Comparison of ENCODE assay signal across 8 mouse cellular contexts in the genomic region with DNA sequence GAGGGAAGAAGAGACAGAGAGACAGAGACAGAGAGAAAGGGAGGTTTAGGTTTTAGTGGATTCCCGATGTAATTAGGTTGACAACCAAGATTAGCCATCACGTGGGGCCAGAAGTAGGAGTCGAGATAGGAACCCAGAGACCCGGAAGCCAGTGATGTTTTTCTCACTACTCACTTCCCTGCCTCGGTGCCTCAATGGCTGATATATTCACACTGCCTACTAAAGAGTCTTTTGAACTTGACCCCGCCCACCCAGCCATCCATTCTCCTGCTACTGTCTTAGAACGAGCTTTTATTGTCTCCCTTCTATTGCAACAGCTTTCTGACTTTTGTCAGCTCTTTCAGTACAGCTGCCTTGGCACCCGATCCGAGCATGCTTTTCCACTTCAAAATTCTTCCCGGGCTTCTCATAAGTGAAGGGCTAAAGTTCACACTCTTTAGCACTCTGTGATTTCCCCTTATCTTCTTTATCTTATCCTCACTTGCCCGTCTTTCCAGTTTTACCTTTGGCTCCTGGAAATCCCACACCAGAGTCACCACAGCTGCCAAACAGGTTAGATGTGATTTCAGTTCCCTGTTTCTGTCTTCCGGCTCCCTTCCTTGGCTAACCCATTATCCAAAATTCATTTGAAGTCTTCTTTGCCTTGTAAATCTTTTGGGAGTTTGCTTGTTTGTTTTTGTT. TPM values are rescaled to one million over a fixed set of nuclear protein-coding genes. Genes with fewer than 3 reads are reported as not detected.
DNase-seq lines count a peak whose midpoint lies in the region; ATAC-seq and TF ChIP-seq lines count a peak whose summit lies in the region.

No protein-coding gene starts in this region.

- intact Hi-C loops in heart, postnatal 36 days (cut with DNase I) = no loop called here

- no peaks in the 10 kb centered on the region for H3K9me3 ChIP-seq in heart, embryonic 15.5 days (replicated peaks)
- no peaks in the 10 kb centered on the region for H3K9me3 ChIP-seq in forebrain, embryonic 16.5 days (ENCODE audit: control insufficient read depth, low read length)

- H3K27ac ChIP-seq in heart, embryonic 15.5 days = no peak overlapping the region
- peak overlapping the region; percentile 87 for H3K27ac ChIP-seq in small intestine, adult 2 months (ENCODE audit: insufficient read depth, low read depth, low read length)
- H3K27ac ChIP-seq in cerebellum, adult 2 months (ENCODE audit: insufficient read depth, low read length) = no peak overlapping the region
- no peak overlapping the region for H3K27ac ChIP-seq in forebrain, embryonic 16.5 days (ENCODE audit: low read length)

- peaks cover 10% of the 10 kb centered on the region for H3K4me1 ChIP-seq in heart, embryonic 15.5 days (replicated peaks)
- H3K4me1 ChIP-seq in small intestine, adult 2 months (ENCODE audit: control insufficient read depth, insufficient read depth, insufficient read length, low read length) = peaks cover 22% of the 10 kb centered on the region; the same call in 1 of the 2 replicates
- H3K4me1 ChIP-seq in cerebellum, adult 2 months (ENCODE audit: control insufficient read depth, insufficient read depth, low read length) = no peaks in the 10 kb centered on the region
- no peaks in the 10 kb centered on the region for H3K4me1 ChIP-seq in forebrain, embryonic 16.5 days (replicated peaks; ENCODE audit: control insufficient read depth, insufficient read depth, low read length)

- ATAC-seq in heart, embryonic 15.5 days (replicated peaks; ENCODE audit: insufficient number of reproducible peaks, insufficient read depth, low FRiP score, low read depth) = no peak
- no peak for ATAC-seq in forebrain, embryonic 16.5 days

- WGBS in heart, embryonic 15.5 days = 15% methylated on average over 12 of the region's 12 CpGs
- 11% methylated on average over 12 of the region's 12 CpGs for WGBS in small intestine, adult 2 months
- WGBS in cerebellum, adult 2 months = 39% methylated on average over 12 of the region's 12 CpGs
- 38% methylated on average over 12 of the region's 12 CpGs for WGBS in forebrain, embryonic 16.5 days

- H3K4me2 ChIP-seq in heart, embryonic 15.5 days = peak overlapping the region; percentile 44
- no peak overlapping the region for H3K4me2 ChIP-seq in forebrain, embryonic 16.5 days (ENCODE audit: low read length)

- no peak for DNase-seq in heart, postnatal 36 days
- DNase-seq in T-cell, adult 2 months (ENCODE audit: low spot score) = peak; percentile 66
- peak; percentile 65 for DNase-seq in liver
- DNase-seq in layer of hippocampus, adult 11-12 months (ENCODE audit: low spot score) = no peak
- DNase-seq in cerebellum, adult 2 months = no peak

- no peak overlapping the region for H3K9ac ChIP-seq in heart, embryonic 15.5 days
- H3K9ac ChIP-seq in forebrain, embryonic 16.5 days (replicated peaks; ENCODE audit: low read depth, low read length) = no peak overlapping the region

- no peak for TF ChIP-seq CTCF in small intestine, adult 2 months (IDR thresholded peaks at IDR 0.05; ENCODE audit: extremely low read depth, insufficient read length, insufficient replicate concordance, low read depth, low read length)
- TF ChIP-seq CTCF in cerebellum, adult 2 months (IDR thresholded peaks at IDR 0.05; ENCODE audit: borderline replicate concordance, insufficient read depth, low read depth, low read length) = no peak

- no peaks in the 10 kb centered on the region for H3K27me3 ChIP-seq in heart, embryonic 15.5 days
- H3K27me3 ChIP-seq in small intestine, adult 2 months (ENCODE audit: control insufficient read depth, insufficient read depth, low read length) = no peaks in the 10 kb centered on the region
- H3K27me3 ChIP-seq in cerebellum, adult 2 months (ENCODE audit: control insufficient read depth, insufficient read depth, low read length) = no peaks in the 10 kb centered on the region
- H3K27me3 ChIP-seq in forebrain, embryonic 16.5 days (replicated peaks; ENCODE audit: control insufficient read depth, insufficient read depth, low read length) = no peaks in the 10 kb centered on the region

- H3K4me3 ChIP-seq in heart, embryonic 15.5 days = peak overlapping the region; percentile 20; the same call in 1 of the 2 replicates
- H3K4me3 ChIP-seq in small intestine, adult 2 months (ENCODE audit: low read depth, low read length) = no peak overlapping the region; the same call in 1 of the 2 replicates
- H3K4me3 ChIP-seq in cerebellum, adult 2 months (replicated peaks; ENCODE audit: insufficient read depth, low read depth, low read length) = no peak overlapping the region
- no peak overlapping the region for H3K4me3 ChIP-seq in forebrain, embryonic 16.5 days (replicated peaks; ENCODE audit: low read length)

- no peak for TF ChIP-seq POLR2A in small intestine, adult 2 months (IDR thresholded peaks at IDR 0.05; ENCODE audit: low read depth, low read length)
- no peak for TF ChIP-seq POLR2A in cerebellum, adult 2 months (IDR thresholded peaks at IDR 0.05; ENCODE audit: borderline replicate concordance, insufficient read depth, low read length)

- no peaks in the 10 kb centered on the region for H3K36me3 ChIP-seq in heart, embryonic 15.5 days
- no peaks in the 10 kb centered on the region for H3K36me3 ChIP-seq in small intestine, adult 2 months (ENCODE audit: control insufficient read depth, insufficient read depth, low read length)
- no peaks in the 10 kb centered on the region for H3K36me3 ChIP-seq in forebrain, embryonic 16.5 days (ENCODE audit: control insufficient read depth, insufficient read depth)

RNA-seq across cellular contexts. Expression of a gene that starts 13.1 kb away (rescaled TPM):
- 24.4 and 28.0 TPM in 2 replicates for polyA plus RNA-seq in heart, embryonic 15.5 days (2015; fragmentation: Nextera tagmentation; extraction: Ambion mirVana)
- total RNA-seq in heart, postnatal 36 days (2021) = 10 to 100 TPM; 33.0 to 33.7 TPM
- 2.3 and 6.5 TPM in 2 replicates for polyA plus RNA-seq in small intestine, adult 2 months (2012; rRNA removed)
- 28.2 and 30.4 TPM in 2 replicates for polyA plus RNA-seq in cerebellum, adult 2 months (2012; rRNA removed)
- 19.1 and 20.5 TPM in 2 replicates for polyA plus RNA-seq in forebrain, embryonic 16.5 days (2015; fragmentation: Nextera tagmentation; extraction: Ambion mirVana)

Comparison
In these comparisons a context has a peak if more than half of its experiments do, and no peak if none do; other contexts are left out.
1. DNase-seq: peak in T-cell, adult 2 months (single experiment) and liver (single experiment); none in heart, postnatal 36 days (0 of 2), layer of hippocampus, adult 11-12 months (single experiment) and cerebellum, adult 2 months (0 of 2).